Mouse (Mus musculus) liver, embryonic 14.5 days (tissue): ENCODE measurements around the gene Tmem220.

ENCODE experiments used
- CTCF ChIP-seq: IDR thresholded peaks from 2 replicates; pipeline ENCODE4 v1.5.1; 2016; ENCODE audit warnings: antibody characterized with exemption, low read depth, control low read depth
- EP300 ChIP-seq: IDR thresholded peaks from 2 replicates; pipeline ENCODE4 v1.6.1; 2016; ENCODE audit warnings: antibody characterized with exemption, low read depth

DNA sequence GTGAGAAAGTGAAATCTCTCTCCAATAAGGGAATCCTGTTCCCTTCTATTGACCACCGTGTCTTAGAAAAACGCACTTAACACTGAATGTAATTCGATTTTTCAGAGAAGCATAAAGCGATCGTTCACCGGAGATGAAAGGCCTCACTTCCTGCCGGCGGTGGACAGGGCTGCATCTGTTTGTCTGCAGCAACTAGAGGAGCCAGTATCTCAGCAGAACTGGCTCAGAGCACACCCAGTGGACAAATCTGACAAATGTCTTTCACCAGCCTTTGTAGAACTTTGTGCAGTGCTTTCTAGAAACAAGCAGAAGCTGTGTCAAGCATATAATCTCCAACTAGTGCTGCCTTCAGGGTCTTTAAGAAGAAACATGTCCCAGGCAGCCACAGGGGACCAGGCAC, 14.5 kb upstream of the Tmem220 start:
- TF ChIP-seq CTCF (no peak), EP300 (no peak)
